Mouse (Mus musculus) G1E (cell line): Measurements from ENCODE around the gene Swsap1.

Experiments used
- CTCF ChIP-seq: IDR thresholded peaks from 2 replicates; pipeline ENCODE4 v1.5.1; 2012; ENCODE audit warnings: low read depth, low read length, inconsistent platforms, mixed read lengths
- GATA1 ChIP-seq: IDR thresholded peaks from 2 replicates; pipeline ENCODE4 v1.6.1; 2012; ENCODE audit warnings: borderline replicate concordance, low read length, inconsistent platforms, mixed read lengths
- POLR2AphosphoS5 ChIP-seq: IDR thresholded peaks from 2 replicates; pipeline ENCODE4 v1.6.1; 2012; ENCODE audit warnings: low read depth, low read length, inconsistent platforms; ENCODE audit not compliant: insufficient replicate concordance
- TAL1 ChIP-seq: conservative IDR thresholded peaks from 2 replicates; pipeline ENCODE4 v1.6.1; 2012; ENCODE audit warnings: low read depth, low read length, inconsistent platforms, mixed read lengths

DNA sequence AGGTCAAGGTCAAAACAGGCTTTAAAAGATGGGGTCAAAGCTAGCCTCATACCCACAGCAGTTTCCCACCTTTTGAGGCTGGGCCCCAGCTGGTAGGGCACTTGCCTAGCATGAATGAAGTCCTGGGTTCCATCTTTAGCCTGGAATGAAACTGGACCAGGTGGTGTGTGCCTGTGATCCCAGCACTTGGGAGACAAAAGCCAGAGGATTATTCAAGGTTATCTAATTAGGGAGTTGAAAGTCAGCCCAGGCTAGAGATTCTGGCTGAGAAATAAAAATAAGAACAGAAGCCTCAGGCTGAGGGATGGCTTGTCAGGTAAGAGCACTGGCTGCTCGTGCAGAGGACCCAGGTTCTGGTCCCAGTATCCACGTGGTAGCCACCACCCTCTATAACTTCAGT is 23.5 kb upstream of the Swsap1 start:
- TF ChIP-seq CTCF (no peak), GATA1 (no peak), POLR2AphosphoS5 (no peak), TAL1 (no peak)
